Mouse (Mus musculus): ENCODE results near the gene Gapdh. TPM values are rescaled to one million over a fixed set of nuclear protein-coding genes. Genes with fewer than 3 reads are reported as not detected.
A peak's percentile ranks its signal among the peaks of the same experiment; 100 is the strongest.

The Gapdh gene
- polyA plus RNA-seq, 1 experiment from 2014 or later, result 1,954 TPM

GRCm38 (mm10) chr6:125156491-125156890, 9.8 kb downstream of the Gapdh start:
- H3K36me3 ChIP-seq (ENCODE audit: insufficient read depth), result peaks cover 41% of the 10 kb centered on the region

DNA sequence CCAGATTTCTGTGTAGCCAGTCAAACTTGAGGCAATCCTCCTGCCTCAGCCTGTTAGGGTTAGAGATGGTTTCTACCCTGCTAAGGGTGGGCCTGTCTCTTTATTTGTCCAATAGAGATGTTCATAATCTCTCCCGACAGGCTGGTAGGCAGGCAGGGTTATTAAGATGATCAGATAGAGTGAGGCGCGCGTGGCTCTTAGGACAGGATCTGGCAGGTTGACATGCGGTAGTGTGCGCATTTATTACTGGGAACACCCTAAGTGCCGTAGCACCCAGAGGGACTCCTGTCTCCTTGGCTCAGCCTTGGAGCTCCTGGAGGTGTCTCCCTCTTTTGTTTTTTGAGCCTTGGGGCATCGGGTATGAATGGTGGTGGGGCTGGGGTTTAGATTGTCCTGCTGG, 11.0 kb downstream of the Gapdh start:
- H3K36me3 ChIP-seq (ENCODE audit: insufficient read depth), result peaks cover 33% of the 10 kb centered on the region
- DNase-seq, result no peak

More at GRCm38 (mm10) chr6:125156491-125156890, 9.8 kb downstream of the Gapdh start:
- no peak overlapping the region for H3K4me2 ChIP-seq
- no peaks in the 10 kb centered on the region for H3K27me3 ChIP-seq (ENCODE audit: insufficient read depth, low read length)
- ATAC-seq (ENCODE audit: insufficient read depth) (no peak), DNase-seq (no peak)
- no peak overlapping the region for H3K27ac ChIP-seq (ENCODE audit: low read depth)
- H3K4me3 ChIP-seq (ENCODE audit: low read depth, low read length), result no peak overlapping the region
- no peak for TF ChIP-seq CTCF (IDR thresholded peaks at IDR 0.05; ENCODE audit: low read depth)
- no peak overlapping the region for H3K9ac ChIP-seq
- no peaks in the 10 kb centered on the region for H3K4me1 ChIP-seq (ENCODE audit: insufficient read depth)
- H3K9me3 ChIP-seq (ENCODE audit: low read depth, low read length), result no peaks in the 10 kb centered on the region
- 79% methylated on average over 3 of the region's 3 CpGs for WGBS

GRCm38 (mm10) chr6:125154550-125154949, 11.7 kb downstream of the Gapdh start:
- H3K36me3 ChIP-seq (ENCODE audit: insufficient read depth), result peaks cover 28% of the 10 kb centered on the region

More for the DNA sequence above, 11.0 kb downstream of the Gapdh start:
- Histone ChIP-seq H3K9me3 (ENCODE audit: low read depth, low read length) (no peaks in the 10 kb centered on the region), H3K9ac (no peak overlapping the region), H3K27me3 (ENCODE audit: insufficient read depth, low read length) (no peaks in the 10 kb centered on the region), H3K4me2 (no peak overlapping the region), H3K4me1 (ENCODE audit: insufficient read depth) (no peaks in the 10 kb centered on the region), H3K27ac (ENCODE audit: low read depth) (no peak overlapping the region), H3K4me3 (ENCODE audit: low read depth, low read length) (no peak overlapping the region)
- no peak for TF ChIP-seq CTCF (IDR thresholded peaks at IDR 0.05; ENCODE audit: low read depth)
- no peak for ATAC-seq (ENCODE audit: insufficient read depth)
- 87% methylated on average over 8 of the region's 8 CpGs for WGBS

GRCm38 (mm10) chr6:125153682-125154081, 12.6 kb downstream of the Gapdh start:
- Histone ChIP-seq H3K9ac (no peak overlapping the region), H3K27ac (ENCODE audit: low read depth) (no peak overlapping the region), H3K36me3 (ENCODE audit: insufficient read depth) (peaks cover 19% of the 10 kb centered on the region), H3K4me3 (ENCODE audit: low read depth, low read length) (no peak overlapping the region), H3K9me3 (ENCODE audit: low read depth, low read length) (no peaks in the 10 kb centered on the region), H3K4me2 (no peak overlapping the region), H3K4me1 (ENCODE audit: insufficient read depth) (no peaks in the 10 kb centered on the region), H3K27me3 (ENCODE audit: insufficient read depth, low read length) (no peaks in the 10 kb centered on the region)
- no peak for DNase-seq
- no peak for ATAC-seq (ENCODE audit: insufficient read depth)
- TF ChIP-seq CTCF (IDR thresholded peaks at IDR 0.05; ENCODE audit: low read depth), result no peak
- 90% methylated on average over 4 of the region's 4 CpGs for WGBS

More at GRCm38 (mm10) chr6:125154550-125154949, 11.7 kb downstream of the Gapdh start:
- ATAC-seq (ENCODE audit: insufficient read depth) (no peak), DNase-seq (peak; percentile 51)
- Histone ChIP-seq H3K4me2 (no peak overlapping the region), H3K4me3 (ENCODE audit: low read depth, low read length) (no peak overlapping the region), H3K27ac (ENCODE audit: low read depth) (no peak overlapping the region), H3K9me3 (ENCODE audit: low read depth, low read length) (no peaks in the 10 kb centered on the region), H3K9ac (no peak overlapping the region), H3K4me1 (ENCODE audit: insufficient read depth) (no peaks in the 10 kb centered on the region), H3K27me3 (ENCODE audit: insufficient read depth, low read length) (no peaks in the 10 kb centered on the region)
- TF ChIP-seq CTCF (IDR thresholded peaks at IDR 0.05; ENCODE audit: low read depth), result peak; percentile 50

GRCm38 (mm10) chr6:125153018-125153389, 13.3 kb downstream of the Gapdh start:
- 78% methylated on average over 5 of the region's 5 CpGs for WGBS
- Histone ChIP-seq H3K27ac (ENCODE audit: low read depth) (no peak overlapping the region), H3K4me2 (no peak overlapping the region), H3K4me1 (ENCODE audit: insufficient read depth) (no peaks in the 10 kb centered on the region; the same call in 1 of the 2 replicates), H3K36me3 (ENCODE audit: insufficient read depth) (peaks cover 16% of the 10 kb centered on the region; the same call in 1 of the 2 replicates), H3K4me3 (ENCODE audit: low read depth, low read length) (no peak overlapping the region), H3K9ac (no peak overlapping the region), H3K27me3 (ENCODE audit: insufficient read depth, low read length) (no peaks in the 10 kb centered on the region), H3K9me3 (ENCODE audit: low read depth, low read length) (no peaks in the 10 kb centered on the region)
- ATAC-seq (ENCODE audit: insufficient read depth), result no peak
- no peak for TF ChIP-seq CTCF (IDR thresholded peaks at IDR 0.05; ENCODE audit: low read depth)
- DNase-seq, result no peak

DNA sequence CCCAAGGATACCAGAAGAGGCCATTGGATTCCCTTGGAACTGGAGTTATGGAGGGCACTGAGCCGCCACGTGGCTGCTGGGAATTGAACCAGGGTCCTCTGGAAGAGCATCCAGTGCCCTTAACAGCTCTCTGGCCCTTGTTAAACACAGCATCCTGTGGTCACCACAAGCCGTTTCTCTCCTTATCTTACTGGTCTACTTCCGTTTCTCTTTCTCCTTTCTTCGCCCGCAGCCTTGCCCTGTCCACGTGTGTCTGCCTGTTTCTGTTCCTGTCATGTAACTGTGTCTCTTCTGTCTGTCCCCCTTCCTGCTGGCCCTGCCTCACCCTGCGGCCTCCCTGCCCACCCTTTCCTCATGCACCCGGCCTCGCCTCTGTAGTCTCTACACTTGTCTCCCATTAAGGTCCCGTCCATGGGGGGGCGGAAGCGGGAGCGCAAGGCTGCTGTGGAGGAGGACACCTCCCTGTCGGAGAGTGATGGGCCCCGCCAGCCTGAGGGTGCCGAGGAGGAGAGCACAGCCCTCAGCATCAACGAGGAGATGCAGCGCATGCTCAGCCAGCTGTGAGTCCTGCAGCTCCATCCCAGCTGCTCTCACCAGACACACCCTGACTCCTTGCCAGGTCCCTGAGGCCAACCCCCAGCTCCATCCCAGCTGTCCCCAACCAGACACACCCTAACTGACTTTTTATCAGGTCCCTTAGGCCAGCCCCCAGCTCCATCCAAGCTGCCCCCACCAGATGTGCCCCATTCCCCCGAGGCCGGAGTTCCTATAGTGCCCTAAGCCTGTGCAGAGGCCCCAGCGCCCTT, 13.9 kb downstream of the Gapdh start:
- TF ChIP-seq CTCF (IDR thresholded peaks at IDR 0.05; ENCODE audit: low read depth), result no peak
- Histone ChIP-seq H3K27ac (ENCODE audit: low read depth) (no peak overlapping the region), H3K9me3 (ENCODE audit: low read depth, low read length) (no peaks in the 10 kb centered on the region), H3K4me3 (ENCODE audit: low read depth, low read length) (no peak overlapping the region), H3K4me1 (ENCODE audit: insufficient read depth) (no peaks in the 10 kb centered on the region; the same call in 1 of the 2 replicates), H3K36me3 (ENCODE audit: insufficient read depth) (peaks cover 16% of the 10 kb centered on the region; the same call in 1 of the 2 replicates), H3K4me2 (no peak overlapping the region), H3K9ac (no peak overlapping the region), H3K27me3 (ENCODE audit: insufficient read depth, low read length) (no peaks in the 10 kb centered on the region)
- no peak for DNase-seq
- no peak for ATAC-seq (ENCODE audit: insufficient read depth)
- 71% methylated on average over 22 of the region's 22 CpGs for WGBS

GRCm38 (mm10) chr6:125149569-125149950, 16.7 kb downstream of the Gapdh start:
- Histone ChIP-seq H3K27me3 (ENCODE audit: insufficient read depth, low read length) (no peaks in the 10 kb centered on the region), H3K4me3 (ENCODE audit: low read depth, low read length) (no peak overlapping the region), H3K36me3 (ENCODE audit: insufficient read depth) (peaks cover 13% of the 10 kb centered on the region; the same call in 1 of the 2 replicates), H3K4me1 (ENCODE audit: insufficient read depth) (peaks cover 10% of the 10 kb centered on the region; the same call in 1 of the 2 replicates), H3K4me2 (no peak overlapping the region), H3K27ac (ENCODE audit: low read depth) (0 out of 2 replicates have a peak overlapping the region, but pooled peaks have one; percentile 66), H3K9ac (no peak overlapping the region), H3K9me3 (ENCODE audit: low read depth, low read length) (no peaks in the 10 kb centered on the region)
- no peak for DNase-seq
- WGBS, result 67% methylated on average over 7 of the region's 7 CpGs
- ATAC-seq (ENCODE audit: insufficient read depth), result no peak
- TF ChIP-seq CTCF (IDR thresholded peaks at IDR 0.05; ENCODE audit: low read depth), result no peak
